Mouse (Mus musculus) spleen, adult 2 months (tissue): ENCODE measurements around the gene Znhit3. TPM values are rescaled to one million over a fixed set of nuclear protein-coding genes. Genes with fewer than 3 reads are reported as not detected.

Source experiments
- DNase-seq, 2 experiments: peaks; one replicate each; pipeline versions ENCODE4 v3.0.0 to v3.0.0-alpha.2; 2012 to 2021; ENCODE audit warnings: low spot score in 2 of 2, low read depth in 1 of 2
- H3K27ac ChIP-seq: fragments of 200-500 bp; 2 replicates; pipeline ENCODE4 v1.5.1; 2012; ENCODE audit warnings: low read length, inconsistent platforms; ENCODE audit not compliant: insufficient read depth
- H3K27me3 ChIP-seq: fragments of 200-500 bp; 2 replicates; pipeline ENCODE4 v1.6.1; 2012; ENCODE audit warnings: mild to moderate bottlenecking, moderate library complexity, low read length, inconsistent platforms; ENCODE audit not compliant: control insufficient read depth, insufficient read depth
- H3K36me3 ChIP-seq: fragments of 200-500 bp; 2 replicates; pipeline ENCODE4 v1.6.1; 2012; ENCODE audit warnings: mild to moderate bottlenecking, low read length, inconsistent platforms; ENCODE audit not compliant: control insufficient read depth, insufficient read depth
- H3K4me1 ChIP-seq: fragments of 200-500 bp; 2 replicates; pipeline ENCODE4 v1.6.1; 2011; ENCODE audit warnings: inconsistent platforms; ENCODE audit not compliant: control insufficient read depth, insufficient read depth, insufficient read length
- H3K4me3 ChIP-seq: fragments of 200-500 bp; 2 replicates; pipeline ENCODE4 v1.5.1; 2011; ENCODE audit warnings: mild to moderate bottlenecking, inconsistent platforms; ENCODE audit not compliant: insufficient read depth, insufficient read length; ENCODE audit errors: extremely low read depth
- CTCF ChIP-seq: fragments of 200-500 bp; IDR thresholded peaks from 2 replicates; pipeline ENCODE4 v1.5.1; 2011; ENCODE audit warnings: mild to moderate bottlenecking, inconsistent platforms; ENCODE audit not compliant: insufficient read depth, insufficient read length, insufficient replicate concordance; ENCODE audit errors: extremely low read depth
- POLR2A ChIP-seq: fragments of 200-500 bp; IDR thresholded peaks from 2 replicates; pipeline ENCODE4 v1.6.1; 2011; ENCODE audit warnings: low read depth, low read length, inconsistent platforms
- WGBS: fragments of 180-500 bp; shearing (Covaris S2); methylation state at CpG from one replicate; pipeline ENCODE4 v1.1.7; 2018; 5-methylcytosine and 5-hydroxymethylcytosine counted together
- polyA plus RNA-seq: library from polyadenylated mRNA; depleted of rRNA; stranded (reverse); fragments of >200 nt; gene quantifications from 2 replicates; pipeline ENCODE4 v1.2.3, GENCODE M21; 2012

Gene Znhit3
- polyA plus RNA-seq, 1 experiment, result 5.4 TPM

- WGBS, result 32% methylated on average over 6 of the region's 6 CpGs
- DNase-seq, result no peak
- TF ChIP-seq CTCF (no peak), POLR2A (no peak)
- Histone ChIP-seq H3K4me1 (no peaks in the 10 kb centered on the region), H3K4me3 (no peak overlapping the region), H3K36me3 (no peaks in the 10 kb centered on the region), H3K27me3 (no peaks in the 10 kb centered on the region), H3K27ac (no peak overlapping the region)
These were observed 16.1 kb upstream of the Znhit3 start for GRCm38 (mm10) chr11:84932261-84932660.

GRCm38 (mm10) chr11:84920981-84921380 lies 4.8 kb upstream of the Znhit3 start:
- TF ChIP-seq CTCF (no peak), POLR2A (no peak)
- H3K27ac ChIP-seq, result no peak overlapping the region
- H3K36me3 ChIP-seq, result no peaks in the 10 kb centered on the region
- 84% methylated on average over 8 of the region's 8 CpGs for WGBS
- no peak overlapping the region for H3K4me3 ChIP-seq
- H3K27me3 ChIP-seq, result no peaks in the 10 kb centered on the region
- 0 out of 2 replicates have a peak, but pooled peaks cover 2% of the 10 kb centered on the region for H3K4me1 ChIP-seq
- no peak for DNase-seq

- no peak for DNase-seq
- 54% methylated on average over 7 of the region's 7 CpGs for WGBS
- H3K4me3 ChIP-seq, result no peak overlapping the region
- H3K27ac ChIP-seq, result no peak overlapping the region
- H3K4me1 ChIP-seq, result 0 out of 2 replicates have a peak, but pooled peaks cover 2% of the 10 kb centered on the region
- no peak for TF ChIP-seq CTCF
- H3K27me3 ChIP-seq, result no peaks in the 10 kb centered on the region
- H3K36me3 ChIP-seq, result no peaks in the 10 kb centered on the region
These were observed 3.8 kb upstream of the Znhit3 start for GRCm38 (mm10) chr11:84919951-84920350.

GRCm38 (mm10) chr11:84919276-84919675 lies 3.1 kb upstream of the Znhit3 start:
- H3K27ac ChIP-seq, result no peak overlapping the region
- H3K4me3 ChIP-seq, result no peak overlapping the region
- H3K4me1 ChIP-seq, result 0 out of 2 replicates have a peak, but pooled peaks cover 2% of the 10 kb centered on the region
- DNase-seq, result peak; percentile 30 to 39
- no peaks in the 10 kb centered on the region for H3K36me3 ChIP-seq
- TF ChIP-seq CTCF, result peak; percentile 28; the same call in 1 of the 2 replicates
- no peak for TF ChIP-seq POLR2A
- 28% methylated on average over 3 of the region's 3 CpGs for WGBS
- no peaks in the 10 kb centered on the region for H3K27me3 ChIP-seq

GRCm38 (mm10) chr11:84918425-84918824 lies 2.3 kb upstream of the Znhit3 start:
- 8% methylated on average over 16 of the region's 16 CpGs for WGBS
- H3K4me3 ChIP-seq, result no peak overlapping the region
- peak; percentile 87 for TF ChIP-seq CTCF
- no peak for TF ChIP-seq POLR2A
- 0 out of 2 replicates have a peak, but pooled peaks cover 2% of the 10 kb centered on the region for H3K4me1 ChIP-seq
- H3K36me3 ChIP-seq, result no peaks in the 10 kb centered on the region; the same call in 1 of the 2 replicates
- DNase-seq, result peak; percentile 38 to 75
- no peak overlapping the region for H3K27ac ChIP-seq
- H3K27me3 ChIP-seq, result no peaks in the 10 kb centered on the region

- Histone ChIP-seq H3K27me3 (no peaks in the 10 kb centered on the region), H3K4me1 (0 out of 2 replicates have a peak, but pooled peaks cover 2% of the 10 kb centered on the region), H3K36me3 (peaks cover 5% of the 10 kb centered on the region; the same call in 1 of the 2 replicates), H3K27ac (no peak overlapping the region), H3K4me3 (no peak overlapping the region)
- no peak for DNase-seq
- no peak for TF ChIP-seq CTCF
- no peak for TF ChIP-seq POLR2A
- WGBS, result 71% methylated on average over 7 of the region's 7 CpGs
These were observed 636 bp upstream of the Znhit3 start for GRCm38 (mm10) chr11:84916703-84917300.

GRCm38 (mm10) chr11:84914673-84915072 lies 1.5 kb downstream of the Znhit3 start:
- Histone ChIP-seq H3K4me3 (no peak overlapping the region), H3K36me3 (peaks cover 12% of the 10 kb centered on the region), H3K4me1 (0 out of 2 replicates have a peak, but pooled peaks cover 2% of the 10 kb centered on the region), H3K27me3 (no peaks in the 10 kb centered on the region), H3K27ac (no peak overlapping the region)
- no peak for TF ChIP-seq POLR2A
- TF ChIP-seq CTCF, result no peak
- DNase-seq, result no peak
- 92% methylated on average over 5 of the region's 5 CpGs for WGBS
